Mouse (Mus musculus) liver, adult 2 months (tissue): ENCODE measurements around the gene Nfatc4.

Experiments used
- CTCF ChIP-seq: fragments of 200-500 bp; IDR thresholded peaks from 2 replicates; pipeline ENCODE4 v1.5.1; 2011; ENCODE audit warnings: low read depth, low read length, control low read depth
- POLR2A ChIP-seq: fragments of 200-500 bp; IDR thresholded peaks from 2 replicates; pipeline ENCODE4 v1.6.1; 2011; ENCODE audit warnings: low read length, control low read depth; ENCODE audit not compliant: insufficient read depth; ENCODE audit errors: extremely low read depth

- peak; percentile 30; the same call in 1 of the 2 replicates for TF ChIP-seq CTCF
- no peak for TF ChIP-seq POLR2A
Measured at GRCm38 (mm10) chr14:55785195-55785594, 37.7 kb upstream of the Nfatc4 start.
